Mouse (Mus musculus) kidney, adult 11 months (tissue): ENCODE results near the gene Syngr1.

ENCODE experiments used
- DNase-seq: peaks from one replicate; pipeline ENCODE4 v3.0.0; 2022

Gene Syngr1

DNA sequence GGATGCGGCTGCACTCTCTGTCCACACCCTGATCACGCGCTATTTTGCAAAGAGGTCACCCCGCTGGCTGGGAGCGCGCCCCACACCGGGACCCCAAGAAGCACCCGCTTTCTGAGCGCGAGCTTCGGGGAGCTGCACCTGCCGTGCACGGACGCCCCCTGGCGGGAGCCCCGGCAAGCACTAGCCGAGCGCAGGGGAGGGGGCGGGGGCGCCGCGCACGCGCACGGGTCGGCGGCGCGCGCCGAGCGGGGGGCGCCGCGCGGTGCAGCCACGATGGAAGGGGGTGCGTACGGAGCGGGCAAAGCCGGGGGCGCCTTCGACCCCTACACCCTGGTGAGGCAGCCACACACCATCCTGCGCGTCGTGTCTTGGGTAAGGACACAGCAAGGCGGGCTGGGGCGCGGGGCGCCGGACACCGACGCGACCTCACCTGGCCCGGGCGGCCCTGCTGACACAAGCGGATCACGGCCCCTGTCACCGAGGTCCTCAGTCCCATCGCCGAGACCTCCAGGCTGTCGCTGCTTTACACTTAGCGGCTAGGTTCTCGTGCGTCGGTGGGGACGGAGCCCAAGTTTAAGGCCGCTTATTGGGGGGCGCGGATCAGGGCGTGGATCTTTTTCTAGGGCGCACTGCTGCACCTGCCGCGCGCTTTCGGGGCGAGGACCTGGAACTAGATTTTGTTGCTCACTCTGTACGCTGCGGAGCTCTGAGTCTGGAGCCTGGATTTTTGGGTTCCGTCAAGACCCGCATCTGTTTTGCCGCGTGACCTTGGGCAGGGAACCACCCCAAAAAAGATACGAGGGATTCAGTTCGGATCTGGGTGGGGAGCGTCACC lies at the start of gene Syngr1, which contains the start of gene Rpl3:
Syngr1 (plus strand) TSS at position 214 of the 835 bp plus-strand sequence.
Rpl3 (minus strand) TSS at position 748 of the 835 bp plus-strand sequence.
- DNase-seq: peak; percentile 60

DNA sequence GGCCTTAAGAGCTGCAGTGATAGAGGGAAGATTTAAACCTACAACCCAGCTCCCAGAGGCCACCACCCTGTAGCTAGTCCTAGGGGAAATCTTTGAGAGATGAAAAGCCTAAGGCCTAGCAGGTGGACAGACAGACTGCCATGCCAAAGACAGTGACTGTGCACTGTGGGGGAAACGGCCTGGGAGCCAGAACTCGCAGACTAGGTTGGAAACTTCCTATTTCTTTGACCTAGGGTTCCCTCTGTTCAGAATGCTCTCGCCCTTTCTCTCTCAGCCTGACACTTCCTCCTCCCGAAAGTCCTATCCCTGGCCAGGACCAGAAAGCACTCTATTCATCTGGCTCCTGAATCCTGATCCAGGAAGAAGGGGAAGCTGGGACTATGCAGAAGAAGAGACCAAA lies 49.0 kb upstream of the Syngr1 start:
- DNase-seq: no peak

DNA sequence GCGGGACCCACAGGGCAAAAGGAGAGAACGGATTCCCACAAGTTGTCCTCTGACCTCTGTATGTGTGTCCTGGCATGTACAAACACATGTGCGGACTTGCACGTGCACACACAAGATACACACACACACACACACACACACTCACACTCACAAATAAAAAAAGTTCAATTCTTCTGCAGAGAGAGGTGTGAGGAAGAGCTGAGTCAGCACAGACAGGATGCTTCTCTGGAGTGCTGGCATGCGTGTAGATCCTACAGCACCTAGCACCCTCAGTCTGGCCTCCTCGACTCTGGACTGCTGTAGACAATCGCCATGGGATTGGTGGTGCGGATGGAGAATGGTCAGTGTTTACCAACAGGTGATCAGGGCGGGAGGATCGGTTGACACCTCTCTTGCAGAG lies 46.9 kb upstream of the Syngr1 start:
- DNase-seq: no peak

DNA sequence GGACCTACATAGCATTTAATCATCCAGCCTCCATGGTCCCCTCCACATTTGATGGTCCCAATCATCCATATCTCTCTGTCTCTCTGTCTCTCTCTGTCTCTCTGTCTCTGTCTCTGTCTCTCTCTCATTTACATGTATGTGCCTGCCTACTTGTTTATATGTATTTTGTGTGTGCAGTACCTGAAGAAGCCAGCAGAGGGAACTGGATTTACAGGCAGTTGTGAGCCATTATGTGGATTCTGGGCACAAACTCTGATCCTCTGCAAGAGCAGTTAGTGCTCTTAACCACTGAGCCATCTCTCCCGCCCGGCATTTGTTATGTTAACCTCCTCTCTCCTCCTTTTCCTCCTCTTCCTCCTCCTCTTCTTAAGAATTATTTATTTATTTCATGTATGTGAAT lies 45.4 kb upstream of the Syngr1 start:
- no peak for DNase-seq

DNA sequence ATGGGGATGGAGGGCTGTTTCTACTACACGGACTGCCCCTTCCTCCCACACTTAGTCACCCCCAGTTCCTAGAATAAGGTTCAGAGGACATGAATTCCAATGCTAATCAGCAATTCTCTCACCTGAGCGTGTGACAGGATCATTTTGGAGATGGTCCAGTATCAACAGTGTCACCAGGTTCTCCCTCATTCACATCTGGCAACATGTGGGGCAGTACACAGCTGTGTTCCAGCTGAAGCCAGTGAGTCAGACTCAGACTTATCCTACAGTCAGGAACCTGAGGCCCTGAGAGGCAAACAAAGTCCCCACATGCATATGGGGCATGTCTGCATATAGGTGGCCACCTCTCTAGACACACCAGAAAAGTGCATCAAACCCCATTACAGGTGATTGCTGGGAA lies 43.9 kb upstream of the Syngr1 start:
- no peak for DNase-seq

DNA sequence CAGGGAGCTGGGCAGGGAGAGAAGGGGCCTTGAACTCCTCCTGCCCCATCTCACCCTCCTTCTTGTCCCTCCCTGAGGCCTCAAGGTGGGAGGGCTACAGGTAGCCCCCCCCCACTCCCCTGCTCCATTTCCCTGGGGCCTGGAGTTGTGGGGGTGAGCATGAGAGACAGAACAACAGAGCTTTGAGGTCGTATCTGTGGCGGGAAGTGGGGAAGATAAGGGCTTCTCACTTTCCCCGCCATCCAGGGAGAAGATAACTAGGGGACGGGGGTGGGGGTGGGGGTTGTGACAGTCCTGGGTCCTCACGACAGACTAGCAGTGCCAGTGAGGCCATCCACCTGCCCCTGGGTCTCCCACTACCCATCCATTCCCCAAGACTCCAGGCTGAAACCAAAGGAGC lies 43.2 kb upstream of the Syngr1 start:
- no peak for DNase-seq

DNA sequence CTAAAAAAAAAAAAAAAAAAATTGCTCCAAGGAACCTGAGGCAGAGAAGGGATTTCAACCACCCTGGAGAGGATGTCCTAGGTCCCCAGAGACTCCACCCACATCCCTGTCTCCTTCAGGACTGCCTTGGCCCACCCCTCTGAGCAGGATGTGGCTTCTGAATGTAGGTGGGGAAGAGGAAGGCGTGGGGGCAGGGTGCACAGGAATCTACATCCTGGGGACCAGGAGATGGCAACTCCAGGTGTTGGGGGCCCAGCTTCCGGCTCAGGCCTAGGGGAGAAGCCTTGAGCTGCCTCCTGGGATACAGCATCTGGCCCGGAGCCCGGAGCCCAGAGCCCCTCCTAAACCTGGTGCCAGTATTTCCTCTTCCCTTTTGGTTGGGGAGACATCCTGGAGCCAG lies 41.0 kb upstream of the Syngr1 start:
- DNase-seq: peak; percentile 58

DNA sequence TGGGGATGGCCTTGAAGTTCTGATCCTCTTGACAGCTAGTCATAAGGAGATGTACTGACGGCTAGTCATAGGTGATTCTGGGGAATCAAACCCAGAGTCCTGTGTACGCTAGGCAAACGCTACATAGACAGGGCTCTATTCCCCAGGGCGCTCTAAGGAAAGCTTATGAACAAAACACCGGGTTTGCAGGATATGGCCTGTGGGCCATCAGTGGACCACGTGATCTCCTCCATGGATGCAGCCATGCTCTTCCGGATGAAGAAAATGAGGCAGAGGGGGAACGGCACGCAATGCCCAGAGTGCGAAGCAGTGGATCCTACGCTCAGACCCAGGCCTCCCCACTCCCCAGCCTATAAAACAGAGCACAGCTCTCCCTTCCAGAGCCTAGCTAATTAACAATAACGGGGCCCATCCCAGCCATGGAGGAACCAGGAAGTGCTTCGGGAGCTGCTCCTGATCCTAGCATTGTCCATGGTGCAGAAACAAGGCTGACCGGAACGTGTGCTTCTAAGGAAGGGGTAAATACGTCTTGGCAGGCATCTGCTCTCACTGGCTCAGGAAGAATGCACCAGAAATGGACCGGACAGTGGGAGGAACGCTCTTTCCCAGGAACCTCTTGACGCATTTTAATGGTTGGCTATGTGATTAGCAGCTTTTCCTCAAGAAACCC lies 39.9 kb upstream of the Syngr1 start:
- DNase-seq: no peak

DNA sequence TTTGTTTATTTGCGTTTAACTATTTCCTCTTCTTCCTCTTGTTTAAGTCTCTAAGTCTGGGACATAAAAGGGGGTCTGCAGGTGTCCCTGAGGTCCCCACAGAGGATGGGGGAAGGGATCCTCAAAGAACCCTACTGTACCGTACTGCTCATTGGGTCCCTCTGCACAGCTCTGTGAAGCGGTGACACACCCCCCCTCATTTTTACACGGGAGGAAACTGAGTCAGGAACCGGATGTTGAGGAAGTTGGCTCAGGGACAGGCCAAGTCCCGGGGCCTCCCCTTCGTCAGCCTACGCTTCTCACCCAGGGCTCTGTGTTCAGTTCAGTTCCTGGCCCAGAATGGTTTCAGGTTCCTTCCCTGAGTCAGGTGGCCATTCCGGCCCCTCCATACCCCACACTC lies 39.4 kb upstream of the Syngr1 start:
- no peak for DNase-seq

DNA sequence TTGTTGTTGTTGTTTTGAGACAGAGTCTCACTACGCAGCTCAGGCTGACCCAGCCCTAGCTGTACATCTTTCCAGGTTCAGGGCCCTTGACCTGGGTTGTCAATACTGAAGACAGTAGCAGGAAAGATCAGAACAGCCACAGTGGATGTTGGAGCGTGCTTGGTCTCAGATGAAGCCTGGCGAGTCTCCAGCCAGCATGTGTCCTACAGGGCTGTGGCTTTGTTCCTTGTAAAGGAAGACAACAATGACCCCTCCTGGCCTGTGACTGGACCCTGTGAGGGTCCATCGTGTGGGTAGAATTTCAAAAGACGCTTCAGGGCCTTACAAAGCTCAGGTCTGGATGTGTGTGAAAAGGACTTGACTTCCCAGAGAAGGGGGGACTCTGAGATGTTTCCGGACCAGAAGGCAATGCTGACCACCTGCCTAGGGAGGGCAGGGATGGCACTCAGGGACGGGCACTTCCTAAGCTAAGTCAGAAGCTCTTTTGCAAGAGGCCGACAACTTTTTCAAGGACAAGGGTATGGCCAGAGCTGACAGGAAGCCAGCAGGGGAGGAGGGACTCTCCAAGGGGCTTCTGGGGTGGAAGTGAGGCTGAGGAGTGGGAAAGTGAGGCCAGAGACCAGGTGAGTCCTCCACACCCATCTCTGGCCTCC lies 37.6 kb upstream of the Syngr1 start:
- no peak for DNase-seq

DNA sequence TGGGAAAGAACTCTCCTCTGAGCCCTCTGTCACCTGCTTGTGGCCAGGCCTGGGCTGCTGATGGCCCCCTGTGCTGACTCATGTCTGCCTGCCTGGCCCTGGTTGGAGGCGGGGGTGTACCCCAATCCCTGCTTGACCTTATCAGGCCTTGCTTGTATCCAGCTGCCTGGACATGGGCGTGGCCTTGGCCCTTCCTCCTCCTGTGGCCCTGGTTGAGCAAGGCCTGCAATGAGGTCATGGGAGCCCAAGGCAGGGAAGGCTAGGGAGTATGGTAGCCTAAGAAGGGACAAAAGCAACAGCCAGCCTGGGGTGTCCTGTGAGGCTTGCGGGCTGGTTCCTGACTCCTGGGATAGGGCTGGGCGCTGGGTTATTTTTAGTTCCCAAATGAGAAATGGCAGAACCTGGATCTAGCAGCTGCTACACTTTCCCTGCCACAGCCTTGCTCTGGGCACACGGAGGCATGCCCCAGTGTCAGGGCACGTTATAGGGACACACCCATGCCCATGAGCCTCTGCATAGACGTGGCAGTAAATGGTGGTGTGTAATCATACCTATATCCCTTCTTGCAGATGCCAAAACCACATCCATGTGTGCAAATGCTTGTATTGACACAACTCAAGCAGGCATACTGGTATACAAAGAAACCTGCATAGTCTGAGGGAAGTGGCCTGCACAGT lies 37.0 kb upstream of the Syngr1 start:
- peak; percentile 46 for DNase-seq

DNA sequence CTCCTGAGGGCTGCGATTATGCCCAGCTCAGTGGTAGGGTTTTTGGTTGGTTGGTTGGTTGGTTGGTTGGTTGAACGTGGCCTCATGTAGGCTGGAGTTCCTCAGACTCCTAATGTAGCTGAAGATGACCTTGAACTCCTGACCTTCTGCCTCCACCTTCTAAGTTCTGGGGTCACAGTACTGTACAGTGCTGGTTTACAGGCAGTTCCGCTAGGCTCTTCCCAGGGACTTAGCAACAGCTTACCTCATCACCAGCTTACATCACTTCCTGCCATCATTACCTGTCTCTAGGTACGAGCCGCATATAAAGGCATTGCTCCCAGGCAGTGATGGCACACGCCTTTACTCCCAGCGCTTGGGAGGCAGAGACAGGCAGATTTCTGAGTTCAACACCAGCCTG lies 33.0 kb upstream of the Syngr1 start:
- no peak for DNase-seq

DNA sequence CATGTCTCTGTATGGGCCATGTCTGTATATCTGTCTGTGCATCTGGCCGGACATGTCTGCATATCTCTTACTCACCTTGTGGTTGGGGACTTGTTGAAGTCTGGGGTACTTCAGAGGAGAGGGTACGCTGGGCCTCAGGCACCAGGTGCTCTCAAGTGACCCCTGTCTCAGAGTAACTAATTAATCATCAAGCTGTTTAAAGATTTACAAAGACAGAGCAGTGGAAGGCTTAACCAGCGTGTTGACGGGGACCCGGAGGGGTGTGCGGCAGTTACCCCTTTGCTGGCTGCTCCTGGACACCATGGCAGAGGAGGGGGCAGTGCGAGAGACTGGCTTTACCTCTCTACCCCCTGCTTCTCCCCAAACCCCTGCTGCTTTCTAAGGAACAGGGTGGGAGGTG lies 31.5 kb upstream of the Syngr1 start:
- DNase-seq: peak; percentile 82

DNA sequence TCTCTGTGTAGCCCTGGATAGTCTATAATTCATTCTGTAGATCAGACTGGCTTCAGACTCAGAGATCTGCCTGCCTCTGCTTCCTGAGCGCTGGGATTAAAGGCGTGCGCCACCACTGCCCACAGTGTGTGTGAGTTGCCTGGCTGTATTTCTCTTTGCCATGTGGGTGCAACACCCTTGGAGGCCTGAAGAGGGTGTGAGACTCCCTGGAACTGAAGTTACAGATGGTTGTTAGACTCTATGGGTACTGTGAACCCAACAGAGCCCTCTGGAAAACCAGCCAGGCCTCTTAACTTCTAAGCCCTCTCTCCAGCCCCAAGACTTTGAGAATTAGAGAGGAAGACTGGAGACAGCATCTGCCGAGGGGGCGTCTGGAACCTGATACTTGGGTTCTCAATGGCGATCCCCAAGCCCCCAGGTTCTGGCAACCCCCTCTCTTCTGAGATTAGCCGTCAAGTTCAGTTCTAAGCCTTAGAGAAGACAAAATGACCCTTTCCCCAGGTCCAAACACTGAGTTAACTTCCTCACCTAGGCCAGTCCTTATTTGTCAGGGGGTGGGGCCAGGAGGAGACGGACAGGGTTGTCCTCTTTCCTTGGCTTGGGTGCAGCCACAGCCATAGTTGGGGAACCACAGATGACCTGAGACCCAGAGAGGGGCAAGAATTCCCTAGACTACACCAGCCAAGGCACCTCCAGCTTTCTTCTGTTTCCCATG lies 30.6 kb upstream of the Syngr1 start:
- DNase-seq: no peak

DNA sequence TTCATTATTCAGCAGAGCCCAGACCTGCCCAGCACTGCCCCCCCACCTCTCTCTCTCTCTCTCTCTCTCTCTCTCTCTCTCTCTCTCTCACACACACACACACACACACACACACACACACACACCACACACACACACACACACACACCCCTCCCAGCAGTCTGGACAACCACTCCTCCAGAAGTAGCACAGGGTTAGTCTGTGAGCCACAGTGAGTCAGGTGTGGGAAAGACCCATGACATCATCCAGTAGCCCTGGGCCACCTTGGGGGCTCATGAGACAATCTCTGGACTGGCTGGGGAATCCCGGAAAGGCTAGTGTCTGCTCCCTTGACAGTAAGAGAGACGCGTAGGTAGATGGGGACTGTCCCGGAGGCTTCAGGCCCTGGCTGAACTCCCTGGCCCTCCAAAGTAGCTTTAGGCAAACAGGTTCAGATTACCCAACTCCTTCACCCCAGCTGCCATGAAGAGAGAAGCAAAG lies 30.0 kb upstream of the Syngr1 start:
- DNase-seq: no peak

DNA sequence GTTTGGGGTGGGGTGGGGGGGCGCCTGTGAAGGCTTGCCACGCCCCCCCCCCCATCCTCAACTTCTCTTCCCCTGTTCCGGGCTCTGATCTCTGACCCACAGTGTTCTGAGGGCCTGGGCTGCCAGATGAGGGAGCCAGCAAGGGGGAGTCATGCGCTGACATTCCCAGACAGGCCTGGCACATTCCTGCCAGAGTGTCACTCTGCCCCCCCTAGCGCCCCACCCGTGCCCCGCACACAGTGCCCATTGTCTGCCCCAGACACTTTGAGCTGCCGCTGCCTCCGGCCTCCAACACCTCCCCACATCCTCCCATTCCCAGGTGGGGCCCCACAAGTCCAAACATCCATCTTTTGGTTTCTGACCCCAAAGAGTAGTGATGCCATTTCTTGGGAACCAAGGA lies 28.8 kb upstream of the Syngr1 start:
- no peak for DNase-seq

DNA sequence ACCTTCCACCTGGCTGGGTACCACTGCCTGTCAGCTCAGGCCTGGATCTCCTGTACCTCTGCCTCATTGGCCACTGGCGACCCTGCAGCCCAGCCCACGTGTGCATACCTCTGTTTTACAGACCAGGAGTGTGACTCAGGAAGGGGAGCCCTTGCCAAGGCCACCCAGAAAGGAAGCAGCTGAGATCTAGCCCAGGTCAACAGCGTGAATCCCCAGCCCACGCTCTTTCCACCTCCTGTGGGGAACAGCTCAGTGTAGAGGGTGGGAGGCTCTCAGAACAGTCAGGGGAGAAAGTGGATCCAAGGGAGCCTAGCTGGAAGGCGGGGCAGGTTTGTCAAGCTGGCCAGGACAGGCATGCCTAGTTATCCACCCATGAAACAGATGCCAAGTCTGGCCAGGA lies 28.3 kb upstream of the Syngr1 start:
- no peak for DNase-seq

DNA sequence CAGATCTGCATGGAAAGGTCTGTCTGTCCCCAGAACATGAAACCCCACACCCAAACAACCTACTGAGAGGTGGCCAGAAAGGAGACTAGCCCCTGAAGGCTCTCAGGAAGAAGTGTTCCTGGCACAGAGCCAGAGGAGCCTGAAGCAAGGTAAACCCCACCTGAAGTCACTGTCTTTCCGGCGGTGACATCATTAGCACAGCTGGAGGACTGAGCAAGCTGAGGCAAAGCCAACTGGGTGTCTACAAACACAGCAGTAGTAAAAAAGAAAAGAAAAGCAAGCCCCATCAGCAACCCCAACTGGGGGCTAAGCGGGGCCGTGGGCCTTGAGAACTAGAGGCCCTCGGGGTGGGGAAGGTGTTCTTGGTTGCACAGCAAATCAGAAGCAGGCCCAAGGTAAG lies 26.2 kb upstream of the Syngr1 start:
- DNase-seq: no peak

DNA sequence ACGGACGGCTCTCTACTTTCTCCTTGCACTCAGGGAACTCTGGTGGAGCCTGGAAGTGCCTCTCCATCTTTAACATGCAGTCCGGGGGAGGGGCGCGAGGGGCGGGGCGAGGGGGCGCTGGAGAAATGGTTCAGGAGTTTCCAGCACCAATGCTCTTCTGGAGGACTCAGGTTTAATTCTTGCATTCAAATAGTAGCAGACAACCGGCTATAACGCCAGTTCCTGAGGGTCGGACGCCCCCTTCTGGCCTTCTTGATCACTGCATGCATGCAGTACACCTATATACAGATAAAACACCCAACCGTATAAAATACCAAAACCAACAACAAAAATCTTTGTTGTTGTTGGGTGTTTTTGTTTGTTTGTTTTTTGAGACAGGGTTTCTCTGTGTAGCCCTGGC lies 25.7 kb upstream of the Syngr1 start:
- no peak for DNase-seq

DNA sequence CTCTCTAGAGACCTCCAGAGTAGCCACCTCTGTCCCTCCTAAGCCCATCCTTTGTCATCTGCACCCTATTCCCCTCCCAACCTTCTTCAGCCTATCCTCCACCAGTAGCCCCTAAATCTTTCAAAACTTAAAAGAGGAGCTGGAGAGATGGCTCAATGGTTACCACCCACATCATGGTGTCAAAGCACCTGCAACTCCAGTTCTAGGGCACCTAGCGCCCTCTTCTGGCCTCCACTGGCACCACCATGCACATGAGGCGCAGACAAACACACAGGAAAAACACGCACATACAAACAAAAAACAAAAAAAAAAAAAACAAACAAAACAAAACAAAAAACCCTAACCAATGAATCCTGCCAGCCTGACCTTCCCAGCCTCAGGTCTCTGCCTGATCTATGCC lies 24.6 kb upstream of the Syngr1 start:
- no peak for DNase-seq

DNA sequence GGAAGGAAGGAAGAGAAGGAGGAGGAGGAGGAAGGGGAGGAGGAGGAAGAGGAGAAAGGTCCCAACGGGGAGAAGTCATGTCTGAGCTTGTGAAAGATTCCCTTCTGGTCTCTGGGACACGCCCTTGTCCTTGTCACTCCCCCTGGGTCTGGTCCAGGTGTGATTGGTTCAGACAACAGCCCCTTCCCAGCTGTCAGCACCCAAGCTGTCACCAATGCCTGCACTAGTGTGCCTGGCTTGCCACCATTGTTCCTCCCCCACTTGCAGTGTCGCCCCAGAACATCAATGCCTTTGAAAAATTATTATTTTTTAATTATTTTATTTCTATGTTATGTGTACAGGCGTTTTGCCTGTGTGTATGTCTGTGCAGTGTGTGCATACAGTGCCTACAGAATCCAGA lies 22.0 kb upstream of the Syngr1 start:
- no peak for DNase-seq

DNA sequence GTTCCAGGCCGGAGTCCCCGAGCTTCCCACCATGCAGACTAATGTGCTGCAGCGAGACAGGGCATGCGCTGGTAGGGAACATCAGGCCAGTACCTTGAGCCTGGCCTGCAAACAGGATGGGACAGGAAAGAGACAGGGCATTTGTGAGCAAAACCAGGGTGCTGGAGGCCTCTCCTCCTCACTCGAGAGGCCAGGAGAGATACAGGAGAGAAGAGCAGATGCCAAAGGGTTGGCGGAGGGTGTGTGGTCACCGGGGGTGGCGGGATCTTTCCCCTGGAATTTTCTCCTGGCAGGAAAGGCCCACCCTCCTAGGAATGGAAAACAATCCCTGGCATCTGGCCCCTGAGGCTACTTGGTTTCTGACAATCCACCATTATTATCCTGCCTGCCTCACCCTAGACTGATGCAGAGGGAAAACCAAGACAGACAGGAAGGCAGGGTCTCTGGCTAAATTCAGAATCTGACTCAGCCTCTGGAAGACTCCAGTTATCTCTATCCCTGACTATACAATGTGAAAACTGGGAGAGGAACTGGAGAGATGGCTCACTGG lies 21.0 kb upstream of the Syngr1 start:
- no peak for DNase-seq
